Mouse (Mus musculus): ENCODE results near the gene Nme1. TPM values are rescaled to one million over a fixed set of nuclear protein-coding genes. Genes with fewer than 3 reads are reported as not detected.

The Nme1 gene
- total RNA-seq (2022): 10 to 100 TPM; 36.1 to 56.6 (median 44.8) TPM

GRCm38 (mm10) chr11:93968005-93968847 lies at the start of gene Nme1, which contains the start of gene Gm20390:
Gene Nme1, minus strand, starts transcription at chr11:93968521.
Gene Gm20390, minus strand, starts transcription at chr11:93968293.
- DNase-seq: peak; percentile 95

DNA sequence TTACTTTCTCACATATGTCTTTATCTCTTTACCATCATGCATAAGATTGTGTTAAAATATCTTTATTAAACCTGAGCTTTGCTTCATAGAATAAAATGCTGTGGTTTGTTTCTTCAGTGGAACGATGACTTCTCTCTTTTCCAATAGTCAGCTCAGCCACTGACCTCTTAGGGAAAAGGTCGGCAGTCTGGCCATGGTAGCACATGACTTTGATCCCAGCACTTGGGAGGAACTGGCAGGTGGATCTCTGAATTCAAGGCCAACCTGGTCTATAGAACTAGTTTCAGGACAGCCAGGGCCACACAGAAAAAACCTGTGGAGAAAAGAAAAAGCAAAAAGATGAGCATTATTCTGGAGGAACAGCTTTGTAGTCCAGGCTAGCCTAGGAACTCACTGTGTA lies 35.0 kb upstream of the Nme1 start:
- no peak for DNase-seq

- DNase-seq: no peak
Observed at GRCm38 (mm10) chr11:93999276-93999675, 31.0 kb upstream of the Nme1 start.

- DNase-seq: no peak
Observed at GRCm38 (mm10) chr11:93997141-93997775, 28.9 kb upstream of the Nme1 start.

DNA sequence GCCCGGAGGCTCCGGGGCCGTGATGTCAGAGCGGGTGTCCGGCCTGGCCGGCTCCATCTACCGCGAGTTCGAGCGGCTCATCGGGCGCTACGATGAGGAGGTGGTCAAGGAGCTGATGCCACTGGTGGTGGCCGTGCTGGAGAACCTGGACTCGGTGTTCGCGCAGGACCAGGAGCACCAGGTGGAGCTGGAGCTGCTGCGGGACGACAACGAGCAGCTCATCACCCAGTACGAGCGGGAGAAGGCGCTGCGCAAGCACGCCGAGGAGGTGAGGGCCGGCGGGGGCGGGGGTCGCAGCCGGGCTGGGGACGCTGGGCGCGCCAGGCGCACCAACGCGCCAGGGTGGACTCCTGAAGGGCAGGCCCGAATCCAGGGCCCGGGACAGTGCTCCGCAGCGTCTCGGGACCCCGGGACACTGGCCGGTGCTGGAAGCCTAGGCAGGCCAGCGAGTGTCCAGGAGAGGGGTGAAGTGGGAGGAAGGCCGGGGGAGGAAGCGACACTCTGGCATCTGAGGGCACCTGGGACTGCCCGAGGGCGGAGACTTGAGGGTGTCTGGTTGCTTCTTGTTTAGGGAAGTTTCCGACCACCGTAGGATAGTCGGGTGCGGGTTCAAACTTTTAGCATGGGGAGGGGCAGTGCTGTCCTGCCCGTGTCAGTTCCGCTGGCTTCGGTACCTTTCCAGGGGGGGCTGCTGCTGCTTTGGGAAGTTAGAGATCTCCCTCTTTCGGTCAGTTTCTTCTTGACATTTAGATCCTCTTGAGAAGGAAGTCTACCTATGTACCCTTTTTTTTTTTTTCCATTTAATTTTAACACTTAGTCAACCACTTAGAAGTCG lies 28.2 kb upstream of the Nme1 start:
- peak; percentile 64 for DNase-seq

DNA sequence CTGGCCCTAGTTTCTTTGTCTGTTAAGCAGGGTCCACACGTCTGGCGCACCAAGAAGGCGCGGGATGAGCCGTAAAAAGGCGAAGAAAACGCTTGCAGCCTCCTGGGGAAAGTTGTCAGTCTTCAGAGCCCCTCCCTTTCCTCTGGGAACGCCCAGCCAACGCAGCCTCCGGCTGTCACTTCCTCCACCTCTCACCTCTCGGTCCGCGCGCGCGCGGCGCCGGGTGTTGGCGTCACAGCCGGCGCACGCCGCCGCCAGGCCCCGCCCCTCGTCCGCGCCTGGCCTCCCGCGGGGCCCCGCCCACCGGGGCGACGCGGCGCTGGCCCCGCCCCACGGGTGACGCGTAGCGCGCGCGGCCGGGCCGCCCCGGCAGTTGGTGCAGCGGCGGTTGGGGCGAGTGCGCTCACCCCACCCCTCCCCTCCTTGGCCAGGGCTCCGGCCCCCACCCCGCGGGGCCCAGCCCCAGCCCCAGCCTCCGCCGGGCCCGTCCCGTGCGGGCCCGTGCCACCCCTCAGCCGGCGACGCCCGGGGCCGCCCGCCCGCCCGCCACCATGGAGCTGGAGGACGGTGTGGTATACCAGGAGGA lies 27.5 kb upstream of the Nme1 start, which contains the start of gene Spag9:
Gene Spag9 (plus strand): TSS at position 372 of the 586 bp plus-strand sequence.
- DNase-seq: peak; percentile 91

GRCm38 (mm10) chr11:93995111-93995719 lies 26.9 kb upstream of the Nme1 start:
- DNase-seq: peak; percentile 94

DNA sequence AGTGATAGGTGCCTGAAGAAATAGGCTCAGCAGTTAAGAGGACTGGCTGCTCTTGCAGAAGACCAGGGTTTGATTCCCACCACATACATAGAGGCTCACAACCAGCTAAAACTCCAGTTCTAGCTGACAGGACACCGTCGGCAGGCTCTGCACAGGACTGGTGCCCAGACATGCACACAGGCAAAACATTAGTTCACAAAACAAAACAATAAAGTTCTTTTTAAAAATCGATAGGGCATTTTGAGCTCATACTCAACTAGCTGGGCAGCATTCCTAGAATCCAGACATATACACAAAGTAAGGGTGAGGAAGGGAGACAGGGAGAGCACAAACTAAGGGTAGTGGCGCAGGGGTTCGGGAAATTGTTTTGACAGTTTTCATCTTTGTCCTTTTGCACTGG lies 26.2 kb upstream of the Nme1 start:
- DNase-seq: no peak

GRCm38 (mm10) chr11:93988328-93989062 lies 20.2 kb upstream of the Nme1 start:
- no peak for DNase-seq

GRCm38 (mm10) chr11:93987625-93988327 lies 19.5 kb upstream of the Nme1 start:
- no peak for DNase-seq

GRCm38 (mm10) chr11:93987026-93987425 lies 18.7 kb upstream of the Nme1 start:
- no peak for DNase-seq

- DNase-seq: no peak
Observed at GRCm38 (mm10) chr11:93986298-93986697, 18.0 kb upstream of the Nme1 start.

DNA sequence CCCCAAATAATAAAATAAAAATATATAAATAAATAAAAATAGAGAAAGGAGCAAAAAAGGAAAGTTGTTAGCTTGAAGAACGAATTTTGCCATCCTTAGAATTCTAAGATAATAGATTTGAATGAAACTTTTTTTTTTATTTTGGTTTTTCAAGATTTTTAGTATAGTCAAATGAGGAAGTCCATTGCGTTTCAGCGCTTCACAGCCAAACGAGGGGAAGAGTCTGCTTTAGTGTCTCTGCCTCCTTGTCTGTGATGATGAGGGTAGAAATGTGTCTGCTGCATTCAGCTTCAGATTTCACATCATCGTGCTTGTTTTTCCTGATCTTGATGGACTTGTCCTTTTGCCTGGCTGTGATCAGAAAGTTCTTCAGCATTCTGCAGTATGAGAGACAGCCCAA lies 16.9 kb upstream of the Nme1 start:
- DNase-seq: no peak

- DNase-seq: no peak
Observed at GRCm38 (mm10) chr11:93984619-93985018, 16.3 kb upstream of the Nme1 start.

GRCm38 (mm10) chr11:93979502-93980049 lies 11.3 kb upstream of the Nme1 start:
- no peak for DNase-seq

DNA sequence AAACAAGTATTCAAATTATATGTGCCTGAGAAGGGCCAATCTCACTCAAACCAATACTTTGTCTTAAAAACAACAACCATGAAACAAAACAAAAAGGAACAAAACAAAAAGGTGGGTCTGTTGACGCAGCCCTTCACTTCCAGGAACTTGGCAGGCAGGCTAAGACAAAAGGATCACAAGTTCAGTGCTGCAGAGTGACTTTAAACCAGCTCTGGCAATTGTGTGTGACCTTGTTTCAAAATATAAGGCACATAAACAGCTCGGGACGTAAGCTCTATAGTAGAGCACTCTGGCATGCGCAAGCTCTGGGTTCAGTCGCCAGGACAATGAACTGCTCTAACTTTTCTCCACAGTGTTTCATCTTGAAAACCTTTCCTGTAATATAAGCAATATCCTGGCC lies 4.6 kb upstream of the Nme1 start:
- DNase-seq: no peak

GRCm38 (mm10) chr11:93969799-93970198 lies 1.5 kb upstream of the Nme1 start:
- no peak for DNase-seq

DNA sequence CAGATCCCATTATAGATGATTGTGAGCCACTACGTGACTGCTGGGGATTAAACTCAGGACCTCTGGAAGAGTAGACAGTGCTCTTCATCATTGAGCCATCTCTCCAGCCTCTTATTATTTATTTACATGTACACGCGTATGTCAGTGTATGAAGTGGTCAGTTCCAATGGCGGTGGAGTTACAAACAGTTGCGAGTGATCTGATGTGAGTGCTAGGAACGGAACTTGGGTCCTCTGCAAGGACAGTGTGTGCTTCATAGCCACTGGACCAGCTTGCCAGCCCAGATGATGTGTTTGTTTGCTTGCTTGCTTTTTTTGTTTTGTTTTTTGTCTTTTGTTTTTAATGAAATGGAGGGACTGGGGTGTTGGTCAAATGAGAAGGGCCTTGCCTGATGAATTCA lies 850 bp upstream of the Nme1 start:
- DNase-seq: no peak

DNA sequence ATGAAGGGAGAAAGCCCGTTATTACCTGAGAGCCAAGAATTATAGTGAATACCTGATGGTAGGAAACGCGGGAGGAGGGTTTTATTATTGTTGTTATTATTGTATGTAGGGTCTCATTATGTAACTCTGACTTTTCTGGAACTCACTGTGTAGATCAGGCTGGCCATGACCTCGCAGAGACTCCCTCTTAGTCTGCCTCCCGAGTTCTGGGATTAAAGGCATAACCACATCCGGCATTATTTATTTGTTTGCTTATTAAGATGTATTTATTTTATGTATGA lies 467 bp upstream of the Nme1 start:
- DNase-seq: no peak

DNA sequence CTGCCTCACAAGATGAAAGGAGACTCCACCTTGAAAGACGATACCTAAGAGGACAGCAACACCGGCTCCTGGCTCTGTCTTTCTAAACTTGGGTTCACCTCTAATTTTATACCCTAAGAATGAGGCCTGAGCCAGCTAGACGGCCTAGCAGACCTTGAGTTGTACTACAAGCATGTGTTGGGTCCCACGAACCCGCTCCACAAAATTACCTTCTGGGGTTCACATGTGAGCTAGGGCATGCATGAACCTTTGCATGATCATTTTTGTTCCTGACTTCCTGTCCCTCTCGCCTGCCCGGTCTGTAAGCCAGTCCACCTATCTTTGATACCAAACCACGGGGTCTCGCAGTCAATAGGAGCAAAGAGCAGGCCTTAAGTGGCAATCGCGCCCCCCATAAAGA lies 940 bp downstream of the Nme1 start:
- DNase-seq: no peak

DNA sequence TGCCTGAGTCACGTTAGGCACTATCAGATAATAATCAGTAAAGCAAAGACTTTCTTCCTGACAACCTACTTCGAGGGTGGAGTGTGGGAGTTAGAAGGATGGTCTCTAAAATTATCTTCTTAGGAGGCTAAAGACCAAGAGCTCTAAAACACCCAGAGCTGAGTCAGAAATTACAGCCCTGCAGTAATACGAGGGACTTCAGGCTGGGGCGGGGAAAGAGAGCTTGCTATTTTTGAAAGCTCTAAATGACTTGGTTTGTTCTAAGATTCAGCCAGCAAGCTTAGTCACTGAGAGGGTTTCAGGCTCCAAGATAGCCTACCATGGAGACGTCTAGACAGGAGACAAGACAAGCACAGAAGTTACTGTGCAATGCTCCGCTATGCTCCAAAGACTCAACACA lies 2.9 kb downstream of the Nme1 start:
- DNase-seq: no peak
